Mouse (Mus musculus): Measurements from ENCODE around the gene Atg5.
A peak's percentile ranks its signal among the peaks of the same experiment; 100 is the strongest.
"Not testable (repeated sequence)": the region's sequence is repeated elsewhere in the genome, so short reads cannot be mapped to it uniquely, and the experiment has no call there.

The Atg5 gene

DNA sequence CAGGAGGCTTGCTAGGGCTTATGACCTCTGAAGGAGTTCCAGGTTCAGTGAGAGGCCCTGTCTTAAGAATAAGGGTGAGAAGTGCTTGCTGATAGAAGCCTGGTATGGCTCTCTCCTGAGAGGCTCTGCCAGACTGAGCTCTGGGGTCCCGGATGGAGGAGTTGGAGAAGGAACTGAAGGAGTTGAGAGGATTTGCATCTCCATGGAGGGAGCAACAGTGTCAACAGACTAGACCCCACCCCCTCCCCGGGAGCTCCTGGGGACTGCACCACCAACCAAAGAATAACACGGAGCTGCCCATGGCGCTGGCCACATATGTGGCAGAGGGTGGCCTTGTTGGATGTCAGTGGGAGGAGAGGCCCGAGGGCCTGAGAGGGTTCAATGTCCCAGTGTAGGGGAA is 47.1 kb downstream of the Atg5 start:
- no peak for ATAC-seq (ENCODE audit: low TSS enrichment)

GRCm38 (mm10) chr10:44316280-44317270 is 48.4 kb downstream of the Atg5 start:
- ATAC-seq (ENCODE audit: low TSS enrichment) = peak; percentile 98

DNA sequence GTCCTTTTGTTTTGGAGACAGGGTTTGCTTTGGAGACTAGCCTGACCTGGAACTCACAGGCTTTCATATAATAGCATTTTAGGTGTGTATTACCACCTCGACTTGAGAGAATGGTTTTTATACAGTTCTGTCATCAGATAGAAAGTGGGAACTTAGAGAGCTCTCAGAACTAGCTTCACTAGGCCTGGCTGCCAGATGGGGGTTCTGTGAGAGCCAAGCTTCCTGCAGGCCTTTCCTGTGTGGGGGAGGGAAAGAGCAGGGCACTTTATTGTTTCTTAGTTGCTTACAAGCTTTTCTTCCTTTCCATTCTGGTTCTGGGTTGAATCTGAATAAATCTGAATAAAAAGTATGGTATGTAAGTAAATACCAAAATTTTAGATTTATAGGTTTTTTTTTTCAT is 54.0 kb downstream of the Atg5 start:
- ATAC-seq (ENCODE audit: low TSS enrichment) = no peak

GRCm38 (mm10) chr10:44323070-44323775 is 55.1 kb downstream of the Atg5 start:
- no peak for ATAC-seq (ENCODE audit: low TSS enrichment)

- ATAC-seq (ENCODE audit: low TSS enrichment) = no peak
Measured at GRCm38 (mm10) chr10:44323836-44324235, 55.7 kb downstream of the Atg5 start.

DNA sequence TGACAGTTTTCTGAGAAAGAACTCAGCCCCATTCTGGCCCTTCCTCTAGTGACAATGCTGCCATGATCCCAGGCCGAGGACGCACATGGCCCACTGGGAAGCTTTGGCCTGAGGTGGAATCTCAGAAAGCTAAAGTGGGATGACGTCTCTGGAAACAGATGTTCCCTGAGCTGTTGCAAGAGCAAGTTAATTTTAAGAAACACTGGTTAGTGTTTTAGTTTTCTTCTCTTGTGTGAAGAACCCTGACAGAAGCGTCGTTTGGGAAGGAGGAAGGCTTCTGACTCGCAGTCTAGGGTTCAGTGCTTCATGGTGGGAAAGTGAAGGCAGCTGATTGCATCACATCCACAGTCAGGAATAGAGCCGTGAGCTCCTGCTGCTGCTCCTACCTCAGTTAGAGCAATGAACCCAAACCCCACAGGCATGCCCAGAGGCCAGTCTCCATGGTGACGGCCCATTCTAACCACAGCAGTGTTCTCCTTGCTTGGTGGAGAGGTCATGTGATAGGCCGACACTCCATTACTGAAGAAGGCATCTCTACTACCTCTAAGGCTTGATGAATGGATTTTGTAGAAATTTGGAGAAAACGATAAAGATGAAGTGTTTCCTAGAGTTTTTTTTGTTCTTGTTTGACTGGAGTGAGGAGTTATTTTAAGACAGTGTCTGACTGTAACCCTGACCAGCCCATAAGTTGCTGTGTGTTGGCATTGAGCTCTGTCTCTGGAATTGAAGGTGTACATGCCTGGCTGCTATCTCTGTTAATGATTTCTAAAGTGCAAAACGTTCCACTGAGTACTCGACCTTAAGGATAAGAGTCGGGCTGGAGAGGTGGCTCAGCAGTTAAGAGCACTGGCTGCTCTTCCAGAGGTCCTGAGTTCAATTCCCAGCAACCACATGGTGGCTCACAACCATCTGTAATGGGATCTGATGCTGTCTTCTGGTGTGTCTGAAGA is 57.7 kb downstream of the Atg5 start:
- ATAC-seq (ENCODE audit: low TSS enrichment) = peak; percentile 62

DNA sequence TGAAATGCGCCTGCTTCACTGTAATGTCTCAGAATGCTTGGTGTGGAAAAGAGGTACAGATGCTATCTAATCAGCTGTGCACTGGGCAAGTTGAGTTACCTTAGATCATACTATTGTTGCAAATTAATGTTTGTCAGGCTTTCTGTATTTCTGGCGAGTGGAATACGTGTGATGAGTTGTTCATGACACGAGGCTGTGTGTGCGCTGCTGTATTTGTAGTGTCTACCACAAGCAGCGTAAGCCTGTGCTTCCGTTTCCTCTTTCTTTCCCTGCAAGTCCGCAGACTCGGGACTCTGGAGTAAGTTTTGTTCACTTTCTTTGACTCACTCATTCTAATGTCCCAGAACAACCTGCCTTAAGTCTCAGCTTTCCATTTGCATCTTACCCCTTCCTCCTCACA is 58.9 kb downstream of the Atg5 start:
- no peak for ATAC-seq (ENCODE audit: low TSS enrichment)

DNA sequence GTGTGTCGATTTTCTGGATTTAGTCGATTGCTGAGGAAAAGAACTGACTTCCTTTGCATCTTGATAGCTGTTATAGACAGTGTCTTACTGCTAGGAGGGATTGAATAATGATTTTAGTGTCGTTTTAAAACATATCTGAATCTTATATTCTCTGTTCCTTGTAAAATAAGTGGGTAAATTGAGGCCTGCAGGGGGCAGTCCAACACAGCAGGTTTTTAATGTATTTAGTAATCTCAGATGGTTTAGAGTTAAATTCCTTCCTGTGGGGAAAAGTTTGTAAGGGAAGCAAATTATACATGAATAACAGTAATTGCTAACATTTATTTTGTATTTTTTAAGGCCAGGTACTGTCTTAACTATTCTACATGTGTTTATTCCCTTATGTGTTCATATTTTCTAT is 60.2 kb downstream of the Atg5 start:
- peak; percentile 50; the same call in 1 of the 2 replicates for ATAC-seq (ENCODE audit: low TSS enrichment)

DNA sequence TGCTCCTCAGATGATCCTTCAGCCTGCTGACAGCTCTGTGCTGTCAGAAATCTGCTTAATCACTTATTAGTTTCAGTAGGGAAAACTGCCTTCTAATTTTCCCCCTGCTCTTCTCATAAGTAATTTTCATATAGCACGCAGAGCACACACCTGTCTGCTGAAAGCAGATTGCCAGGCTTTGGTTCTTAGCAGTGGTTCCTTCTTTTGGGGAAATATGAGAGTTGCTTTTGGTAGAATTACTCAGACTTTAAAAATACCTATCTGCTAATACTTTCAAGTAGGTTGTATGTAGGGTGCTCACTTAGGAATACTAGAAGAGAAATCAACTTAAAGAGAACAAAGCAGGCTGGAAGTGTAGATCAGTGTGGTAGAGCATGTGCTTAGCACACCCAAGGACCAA is 62.6 kb downstream of the Atg5 start:
- no peak for ATAC-seq (ENCODE audit: low TSS enrichment)

GRCm38 (mm10) chr10:44331469-44331868 is 63.3 kb downstream of the Atg5 start:
- ATAC-seq (ENCODE audit: low TSS enrichment) = no peak

DNA sequence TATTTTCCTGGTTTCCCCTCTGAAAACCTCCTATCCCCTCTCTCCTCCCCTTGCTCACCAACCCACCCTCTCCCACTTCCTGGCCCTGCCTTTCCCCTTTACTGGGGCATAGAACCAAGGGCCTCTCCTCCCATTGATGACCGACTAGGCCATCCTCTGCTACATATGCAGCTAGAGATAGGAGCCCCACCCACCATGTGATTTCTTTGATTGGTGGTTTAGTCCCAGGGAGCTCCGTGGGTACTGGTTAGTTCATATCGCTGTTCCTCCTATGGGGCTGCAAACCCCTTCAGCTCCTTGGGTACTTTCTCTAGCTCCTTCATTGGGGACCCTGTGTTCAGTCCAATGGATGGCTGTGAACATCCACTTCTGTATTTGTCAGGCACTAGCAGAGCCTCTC is 64.5 kb downstream of the Atg5 start:
- ATAC-seq (ENCODE audit: low TSS enrichment) = not testable (repeated sequence)

- ATAC-seq (ENCODE audit: low TSS enrichment) = not testable (repeated sequence)
Measured at GRCm38 (mm10) chr10:44336641-44337382, 68.7 kb downstream of the Atg5 start.

DNA sequence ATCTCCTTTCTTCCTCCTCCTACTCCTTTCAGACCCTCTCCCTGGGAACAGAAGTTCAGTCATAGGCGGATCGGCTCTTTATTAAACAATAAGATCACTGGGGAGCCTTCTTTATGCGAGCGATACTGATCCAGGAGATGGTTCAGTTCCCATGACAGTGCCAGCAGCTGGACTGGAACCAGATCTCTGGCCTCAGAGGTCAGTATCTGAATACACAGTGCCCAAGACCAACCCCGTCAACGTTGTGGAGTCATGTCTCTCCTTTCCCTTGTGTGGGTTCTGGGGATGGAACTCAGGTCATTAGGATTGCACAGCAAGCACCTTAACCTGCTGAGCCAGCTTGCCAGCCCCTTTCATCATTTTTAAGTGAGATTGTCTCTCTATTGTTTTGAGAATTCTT is 70.4 kb downstream of the Atg5 start:
- ATAC-seq (ENCODE audit: low TSS enrichment) = no peak

DNA sequence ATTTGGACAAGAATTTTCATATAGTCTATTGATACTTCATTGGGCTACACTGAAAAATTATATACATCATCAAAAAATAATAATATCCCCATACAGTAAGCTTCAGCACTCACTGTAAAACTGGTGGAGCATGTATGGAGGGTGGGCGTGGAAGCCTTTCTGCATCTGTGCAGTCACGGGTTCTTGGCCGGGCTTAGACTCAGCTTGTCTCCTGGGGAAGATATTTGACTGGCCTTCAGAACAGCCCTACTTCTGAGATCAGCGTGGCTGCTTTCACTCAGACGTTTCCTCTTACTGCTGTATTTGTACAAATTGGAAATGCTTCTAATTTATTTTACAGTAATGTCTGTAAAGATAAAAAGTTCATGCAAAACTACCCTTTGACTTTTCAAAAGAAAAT is 71.2 kb downstream of the Atg5 start:
- no peak for ATAC-seq (ENCODE audit: low TSS enrichment)

DNA sequence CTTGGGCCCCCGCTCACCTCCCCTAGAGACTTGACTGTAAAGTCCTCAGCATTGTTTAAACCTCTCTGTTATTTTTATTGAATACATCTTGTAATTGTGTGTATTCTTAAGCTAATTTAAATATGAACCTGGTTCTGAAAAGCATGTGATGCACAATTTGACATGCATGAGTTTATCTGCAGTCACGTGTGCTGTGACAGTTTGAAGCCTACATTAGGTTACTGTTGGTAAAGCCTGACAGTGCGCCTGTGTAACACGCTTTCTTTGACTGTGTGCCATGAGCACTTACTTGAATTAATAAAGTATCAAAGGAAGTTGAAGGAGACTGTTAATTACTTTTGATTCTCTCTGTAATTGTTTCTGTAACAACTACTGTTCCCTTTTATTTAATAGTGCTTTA is 72.8 kb downstream of the Atg5 start:
- ATAC-seq (ENCODE audit: low TSS enrichment) = no peak

- no peak for ATAC-seq (ENCODE audit: low TSS enrichment)
Measured at GRCm38 (mm10) chr10:44341826-44342521, 73.8 kb downstream of the Atg5 start.

DNA sequence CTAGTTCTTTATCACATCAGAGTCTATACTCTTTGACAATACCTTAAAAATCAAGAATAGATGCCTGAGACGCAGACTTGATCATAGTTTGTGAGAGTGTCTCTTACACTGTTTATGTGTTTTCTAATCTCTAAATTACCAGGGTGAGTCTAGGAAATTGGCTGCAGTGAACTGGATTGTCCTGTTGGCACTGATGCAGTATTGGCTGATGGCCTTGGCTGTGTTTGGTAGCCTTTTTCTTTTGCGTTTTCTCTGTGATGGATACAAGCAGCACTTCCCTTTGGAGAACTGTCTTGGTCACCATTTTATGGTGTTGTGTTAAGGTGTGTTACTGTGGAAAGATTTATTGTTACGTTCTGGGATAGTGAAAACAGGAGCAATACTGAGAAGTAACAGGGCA is 75.2 kb downstream of the Atg5 start:
- ATAC-seq (ENCODE audit: low TSS enrichment) = no peak

DNA sequence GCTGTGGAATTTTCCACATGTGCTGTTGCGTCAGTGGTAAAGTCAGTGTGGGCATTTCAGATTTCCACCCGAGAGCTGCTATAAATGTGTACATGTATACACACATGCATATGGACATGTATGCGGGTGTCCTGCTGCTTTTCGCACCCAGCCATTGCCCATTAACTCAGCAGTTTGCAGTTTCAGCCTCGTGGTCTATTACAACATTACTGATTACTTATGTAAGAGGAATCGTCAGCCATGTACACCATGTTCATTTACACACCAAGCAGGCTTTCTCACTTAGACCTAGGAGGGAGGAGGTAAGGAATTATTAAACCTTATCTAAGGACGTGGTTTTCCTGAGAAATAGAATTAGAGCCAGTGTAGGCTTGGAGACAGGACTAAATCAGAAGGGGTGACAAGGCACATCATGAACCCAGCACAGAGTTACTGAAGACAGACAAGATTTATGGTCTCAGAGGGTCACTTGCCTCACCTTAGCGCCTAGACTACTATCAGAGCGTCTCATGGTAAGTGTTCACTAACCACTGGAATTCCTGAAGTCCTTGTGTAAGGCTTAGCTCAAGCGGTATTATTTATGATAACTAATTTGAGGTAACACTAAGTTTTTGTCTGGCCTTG is 79.5 kb downstream of the Atg5 start:
- ATAC-seq (ENCODE audit: low TSS enrichment) = no peak

GRCm38 (mm10) chr10:44348474-44349415 is 80.6 kb downstream of the Atg5 start:
- ATAC-seq (ENCODE audit: low TSS enrichment) = no peak
